Mouse (Mus musculus) myocyte (in vitro differentiated cells): Measurements from ENCODE around the gene Spon1. TPM values are rescaled to one million over a fixed set of nuclear protein-coding genes. Genes with fewer than 3 reads are reported as not detected.

Experiments used
- H3K27me3 ChIP-seq: one replicate; pipeline ENCODE4 v1.6.1; 2011; ENCODE audit not compliant: control insufficient read depth, insufficient read depth, insufficient read length
- H3K36me3 ChIP-seq: one replicate; pipeline ENCODE4 v1.6.1; 2011; ENCODE audit not compliant: control insufficient read depth, insufficient read depth
- H3K4me2 ChIP-seq: one replicate; pipeline ENCODE4 v1.6.1; 2011; ENCODE audit warnings: low read depth, control low read depth
- H3K4me3 ChIP-seq: one replicate; pipeline ENCODE4 v1.5.1; 2011; ENCODE audit warnings: mild to moderate bottlenecking, control low read depth, moderate library complexity
- H3K79me2 ChIP-seq: one replicate; pipeline ENCODE4 v1.6.1; 2011; ENCODE audit not compliant: control insufficient read depth, insufficient read depth
- H3ac ChIP-seq: one replicate; pipeline ENCODE4 v1.6.1; 2011; ENCODE audit not compliant: control insufficient read depth, insufficient read length
- CEBPB ChIP-seq: IDR thresholded peaks from 2 replicates; pipeline ENCODE4 v1.6.1; 2011; ENCODE audit warnings: mild to moderate bottlenecking, moderate library complexity; ENCODE audit not compliant: poor library complexity, insufficient read depth, severe bottlenecking
- E2F4 ChIP-seq: IDR thresholded peaks from one replicate; pipeline ENCODE4 v1.6.1; 2011; ENCODE audit warnings: mild to moderate bottlenecking, control low read depth, moderate library complexity; ENCODE audit not compliant: insufficient read depth
- MAX ChIP-seq: IDR thresholded peaks from one replicate; pipeline ENCODE4 v1.6.1; 2011; ENCODE audit warnings: low read depth, mild to moderate bottlenecking, control low read depth
- MYOD1 ChIP-seq, 3 experiments: IDR thresholded peaks; one replicate each; pipeline ENCODE4 v1.6.1; 2011; ENCODE audit warnings: control low read depth in 2 of 3, low read depth in 2 of 3, mild to moderate bottlenecking in 2 of 3, moderate library complexity in 1 of 3; ENCODE audit not compliant: insufficient read length in 2 of 3, control insufficient read depth in 1 of 3
- MYOG ChIP-seq, 3 experiments: IDR thresholded peaks; one replicate each; pipeline ENCODE4 v1.6.1; 2011; ENCODE audit warnings: control low read depth in 2 of 3, low read depth in 2 of 3, mild to moderate bottlenecking in 2 of 3; ENCODE audit not compliant: insufficient read length in 2 of 3, control insufficient read depth in 1 of 3, insufficient read depth in 1 of 3
- POLR2A ChIP-seq: IDR thresholded peaks from one replicate; pipeline ENCODE4 v1.6.1; 2011; ENCODE audit warnings: low read depth, mild to moderate bottlenecking, control low read depth, moderate library complexity; ENCODE audit not compliant: insufficient read length
- POLR2AphosphoS2 ChIP-seq: IDR thresholded peaks from one replicate; pipeline ENCODE4 v1.6.1; 2011; ENCODE audit warnings: low read depth, control low read depth; ENCODE audit not compliant: insufficient read length
- REST ChIP-seq: IDR thresholded peaks from one replicate; pipeline ENCODE4 v1.6.1; 2011; ENCODE audit warnings: mild to moderate bottlenecking, control low read depth, moderate library complexity; ENCODE audit not compliant: insufficient read depth, insufficient read length
- SRF ChIP-seq: IDR thresholded peaks from one replicate; pipeline ENCODE4 v1.6.1; 2011; ENCODE audit warnings: low read depth; ENCODE audit not compliant: control insufficient read depth, insufficient read length
- TCF12 ChIP-seq: IDR thresholded peaks from one replicate; pipeline ENCODE4 v1.6.1; 2011; ENCODE audit warnings: mild to moderate bottlenecking, control low read depth; ENCODE audit not compliant: poor library complexity, insufficient read depth, severe bottlenecking
- TCF3 ChIP-seq: IDR thresholded peaks from one replicate; pipeline ENCODE4 v1.6.1; 2011; ENCODE audit warnings: low read depth, control low read depth; ENCODE audit not compliant: insufficient read length
- USF1 ChIP-seq: IDR thresholded peaks from one replicate; pipeline ENCODE4 v1.6.1; 2011; ENCODE audit warnings: low read depth, mild to moderate bottlenecking, control low read depth, moderate library complexity
- polyA plus RNA-seq: library from polyadenylated mRNA; unstranded; fragments of >200 nt; fragmentation: generic; extraction: Trizol; gene quantifications from one replicate; pipeline ENCODE4 v1.2.1, GENCODE M21; 2012; ENCODE audit warnings: missing spikeins

The Spon1 gene
- polyA plus RNA-seq, 1 experiment = 0.04 TPM

DNA sequence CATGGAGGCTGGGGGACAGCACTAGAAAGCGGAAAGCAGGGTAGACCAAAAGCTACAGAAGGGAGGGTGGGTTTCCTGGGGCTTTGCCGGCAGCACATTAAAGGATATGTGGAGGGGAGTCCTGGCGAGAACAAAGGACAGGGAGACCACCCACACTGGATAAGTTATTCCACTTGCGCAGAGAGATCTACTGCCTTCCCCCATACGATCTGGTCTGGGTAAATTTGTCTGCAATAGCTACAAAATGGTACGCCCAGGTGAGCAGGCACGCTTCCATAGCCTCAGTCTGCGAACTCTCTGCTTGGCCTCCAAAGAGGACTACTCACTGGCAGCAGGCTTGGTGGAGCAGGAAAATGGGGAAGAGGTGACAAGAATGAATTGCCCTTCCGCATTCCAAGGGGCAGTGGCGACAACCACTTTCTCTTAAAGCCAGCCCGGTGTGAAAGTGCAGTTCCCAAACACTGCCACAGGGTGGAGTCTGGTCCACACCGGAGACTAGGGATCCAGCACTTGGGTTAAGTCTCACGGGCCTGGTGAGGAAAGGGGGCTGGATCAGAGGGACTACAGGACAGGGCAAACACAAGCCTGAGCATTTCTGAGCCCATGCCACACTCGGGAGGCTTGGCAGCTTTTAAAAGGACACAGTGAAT is 300.9 kb downstream of the Spon1 start:
- Histone ChIP-seq H3K79me2 (peaks cover 72% of the 10 kb centered on the region), H3K4me2 (no peak overlapping the region), H3K27me3 (no peaks in the 10 kb centered on the region), H3K4me3 (no peak overlapping the region), H3K36me3 (no peaks in the 10 kb centered on the region), H3ac (no peak overlapping the region)
- TF ChIP-seq MAX (no peak), MYOD1 (IDR thresholded peaks at IDR 0.05; ENCODE audit: control insufficient read depth in 1 of 3, insufficient read length in 2 of 3, low read depth in 2 of 3) (no peak), SRF (no peak), CEBPB (no peak), TCF3 (no peak), POLR2AphosphoS2 (no peak), USF1 (no peak), MYOG (IDR thresholded peaks at IDR 0.05; ENCODE audit: control insufficient read depth in 1 of 3, insufficient read depth in 1 of 3, insufficient read length in 2 of 3, low read depth in 2 of 3) (no peak), REST (no peak), POLR2A (no peak)

DNA sequence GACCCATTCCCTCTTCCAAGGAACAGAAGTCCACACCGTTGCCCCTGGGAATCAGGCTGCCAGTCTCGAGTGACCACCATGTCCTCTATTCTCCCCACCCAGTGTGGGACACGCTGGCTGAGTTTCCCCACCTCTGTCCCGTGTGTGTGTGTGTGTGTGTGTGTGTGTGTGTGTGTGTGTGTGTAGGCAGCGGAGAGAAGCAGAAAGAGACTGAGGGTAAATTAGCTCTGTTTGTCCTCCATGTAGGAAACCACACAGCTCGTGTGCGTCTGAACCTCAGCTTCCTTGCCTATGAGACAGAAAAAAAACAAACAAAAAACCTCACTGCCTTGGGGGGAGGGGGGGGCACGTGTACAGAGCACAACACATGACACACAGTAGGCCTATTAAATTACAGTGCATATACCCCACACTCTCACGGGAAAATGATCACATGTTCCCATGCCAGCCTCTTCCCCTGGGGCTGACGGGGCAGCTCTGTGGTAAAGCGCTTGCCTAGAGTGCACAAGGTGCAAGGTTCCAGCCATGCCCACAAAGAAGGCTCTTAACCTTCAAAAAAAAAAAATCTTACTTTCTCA is 303.2 kb downstream of the Spon1 start:
- H3K27me3 ChIP-seq = no peaks in the 10 kb centered on the region
- peaks cover 72% of the 10 kb centered on the region for H3K79me2 ChIP-seq
- TF ChIP-seq SRF = no peak
- no peak for TF ChIP-seq TCF12
- no peak for TF ChIP-seq E2F4
- no peak for TF ChIP-seq USF1
- no peak for TF ChIP-seq REST
- no peak for TF ChIP-seq MYOG (IDR thresholded peaks at IDR 0.05; ENCODE audit: control insufficient read depth in 1 of 3, insufficient read depth in 1 of 3, insufficient read length in 2 of 3, low read depth in 2 of 3)
- TF ChIP-seq TCF3 = no peak
- no peak for TF ChIP-seq MYOD1 (IDR thresholded peaks at IDR 0.05; ENCODE audit: control insufficient read depth in 1 of 3, insufficient read length in 2 of 3, low read depth in 2 of 3)
- no peak for TF ChIP-seq CEBPB
- TF ChIP-seq POLR2A = no peak
- TF ChIP-seq MAX = no peak
- no peaks in the 10 kb centered on the region for H3K36me3 ChIP-seq
- H3K4me2 ChIP-seq = no peak overlapping the region
- no peak overlapping the region for H3ac ChIP-seq
- no peak overlapping the region for H3K4me3 ChIP-seq

DNA sequence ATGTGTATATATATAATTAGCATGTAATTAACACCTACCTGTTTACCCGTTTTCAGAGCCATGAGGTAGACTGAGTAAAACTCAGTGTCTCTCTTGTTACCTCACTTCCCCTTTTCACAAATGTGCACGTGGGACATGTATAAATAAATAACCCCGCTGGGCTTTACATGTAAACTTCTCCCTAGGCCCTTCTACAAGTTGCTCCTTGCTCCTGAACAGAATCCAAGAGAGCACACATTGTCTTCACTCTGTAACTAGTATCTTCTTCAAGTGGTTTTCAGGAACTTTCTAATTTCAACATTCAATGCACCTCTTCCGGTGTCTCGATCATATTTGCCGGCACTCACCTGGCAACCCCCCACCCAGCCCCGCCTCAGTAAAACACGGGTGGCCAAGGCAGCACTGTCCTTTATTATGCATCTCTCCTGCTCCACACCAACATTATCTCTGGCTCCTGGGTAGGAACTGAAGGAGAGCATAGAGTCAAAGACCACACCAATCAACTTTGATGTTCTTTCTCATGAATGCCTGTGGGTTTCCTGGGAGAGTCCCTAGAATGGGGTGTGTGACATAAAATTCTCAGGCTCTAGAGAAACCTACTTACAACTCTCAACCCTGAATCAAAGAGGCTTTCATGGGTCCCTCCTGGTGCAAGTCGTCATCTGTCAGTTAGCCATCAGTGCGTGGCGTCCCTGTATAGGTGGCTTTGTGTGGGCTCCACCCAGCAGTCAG is 304.1 kb downstream of the Spon1 start:
- H3ac ChIP-seq = no peak overlapping the region
- no peaks in the 10 kb centered on the region for H3K27me3 ChIP-seq
- no peak overlapping the region for H3K4me3 ChIP-seq
- H3K36me3 ChIP-seq = no peaks in the 10 kb centered on the region
- TF ChIP-seq MYOG (IDR thresholded peaks at IDR 0.05; ENCODE audit: control insufficient read depth in 1 of 3, insufficient read depth in 1 of 3, insufficient read length in 2 of 3, low read depth in 2 of 3) = no peak
- no peak for TF ChIP-seq SRF
- H3K79me2 ChIP-seq = peaks cover 64% of the 10 kb centered on the region
- H3K4me2 ChIP-seq = peak overlapping the region; percentile 18

DNA sequence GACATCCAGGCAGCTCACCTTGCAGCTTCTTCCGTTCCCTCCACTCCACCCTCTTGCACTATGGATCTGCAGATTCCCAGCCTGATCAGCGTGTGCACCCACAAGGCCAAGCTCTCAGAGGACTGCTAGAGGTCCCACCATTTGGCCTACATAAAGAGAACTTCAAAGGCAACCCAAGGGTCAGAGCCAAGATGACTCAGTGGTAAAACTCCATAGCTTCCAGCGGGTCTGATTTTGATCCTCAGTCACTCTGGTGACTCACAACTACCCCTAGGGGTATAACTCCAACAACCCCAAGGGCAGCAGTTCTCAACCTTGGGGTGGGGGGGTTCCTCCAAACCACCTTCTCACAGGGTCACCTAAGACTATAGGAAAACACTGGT is 304.7 kb downstream of the Spon1 start:
- Histone ChIP-seq H3K4me3 (no peak overlapping the region), H3K79me2 (peaks cover 65% of the 10 kb centered on the region), H3ac (no peak overlapping the region), H3K27me3 (no peaks in the 10 kb centered on the region), H3K36me3 (no peaks in the 10 kb centered on the region), H3K4me2 (peak overlapping the region; percentile 18)
- TF ChIP-seq MYOD1 (IDR thresholded peaks at IDR 0.05; ENCODE audit: control insufficient read depth in 1 of 3, insufficient read length in 2 of 3, low read depth in 2 of 3) = no peak
- TF ChIP-seq CEBPB = no peak
- TF ChIP-seq E2F4 = no peak

DNA sequence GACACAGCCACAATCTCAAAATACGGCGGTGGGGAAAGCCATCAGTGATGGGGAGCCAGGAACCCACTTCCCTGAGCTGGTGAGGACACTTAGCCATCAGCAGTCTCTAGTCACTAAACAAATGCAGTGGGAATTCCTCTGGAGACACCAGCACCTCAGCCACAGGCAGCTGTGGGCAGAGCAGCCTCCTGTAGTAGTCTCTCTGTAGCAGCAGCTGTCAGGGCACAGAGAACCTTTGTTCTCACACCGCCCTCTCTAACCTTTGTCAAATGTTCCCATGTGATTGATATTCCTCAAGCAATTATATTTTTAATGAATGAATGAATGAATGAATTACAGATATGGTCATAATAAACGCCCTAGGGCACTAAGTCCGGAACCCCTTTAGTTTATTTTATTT is 305.6 kb downstream of the Spon1 start:
- Histone ChIP-seq H3K27me3 (no peaks in the 10 kb centered on the region), H3K4me2 (peak overlapping the region; percentile 75), H3K4me3 (no peak overlapping the region), H3ac (no peak overlapping the region), H3K79me2 (peaks cover 63% of the 10 kb centered on the region), H3K36me3 (no peaks in the 10 kb centered on the region)
- TF ChIP-seq E2F4 (no peak), POLR2A (no peak), CEBPB (no peak), TCF3 (peak; percentile 68), MAX (no peak), POLR2AphosphoS2 (no peak), TCF12 (no peak), USF1 (no peak), MYOD1 (IDR thresholded peaks at IDR 0.05; ENCODE audit: control insufficient read depth in 1 of 3, insufficient read length in 2 of 3, low read depth in 2 of 3) (peak in 2 of 3 experiments; percentile 80 to 82), REST (no peak), SRF (no peak), MYOG (IDR thresholded peaks at IDR 0.05; ENCODE audit: control insufficient read depth in 1 of 3, insufficient read depth in 1 of 3, insufficient read length in 2 of 3, low read depth in 2 of 3) (peak; percentile 37 to 88 (median 75))
